Mouse (Mus musculus): ENCODE data around the gene Myof.

Gene Myof

DNA sequence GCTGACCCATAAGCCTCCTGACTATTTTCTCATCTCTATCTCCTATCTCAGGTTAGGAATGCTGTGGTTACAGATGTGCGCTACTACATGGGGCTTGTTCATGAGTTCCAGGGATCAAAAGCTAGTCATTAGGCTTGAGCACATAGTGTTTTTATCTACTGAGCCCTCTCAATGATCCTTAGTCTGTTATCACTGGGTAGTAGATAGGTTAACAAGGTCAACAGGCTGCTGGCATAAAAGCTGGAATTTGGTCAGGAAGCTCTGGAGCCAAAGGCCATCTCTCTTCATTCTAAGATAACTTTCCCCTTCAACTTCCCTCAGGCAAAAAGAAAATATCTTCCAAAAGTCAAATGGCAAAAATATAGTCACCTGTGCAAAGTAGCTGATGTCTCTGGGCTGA lies 183.1 kb downstream of the Myof start:
- no peak for DNase-seq

GRCm38 (mm10) chr19:37858406-37859081 lies 184.8 kb downstream of the Myof start:
- DNase-seq, result no peak

DNA sequence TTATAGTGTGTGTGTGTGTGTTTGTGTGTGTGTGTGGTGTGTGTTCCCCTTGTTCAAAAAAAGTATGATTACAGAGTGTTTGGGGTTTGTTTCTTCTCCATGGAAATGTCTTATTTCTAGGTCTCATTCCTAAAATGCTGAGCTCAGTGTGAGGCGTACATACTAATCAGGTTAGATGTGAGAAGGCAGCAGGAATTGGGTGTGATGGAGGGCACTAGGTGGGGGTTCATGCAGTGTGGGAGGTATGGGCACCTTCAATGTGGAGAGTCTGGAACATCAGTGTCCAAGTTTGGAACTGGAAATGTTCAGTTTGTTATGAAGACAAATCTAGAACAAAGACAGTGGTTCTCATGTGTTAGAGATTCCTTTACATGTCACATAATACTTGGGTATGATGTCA lies 191.3 kb downstream of the Myof start:
- DNase-seq, result no peak

GRCm38 (mm10) chr19:37851590-37852038 lies 191.8 kb downstream of the Myof start:
- no peak for DNase-seq

Measured in kidney, adult 8-10 months (tissue).